Mouse (Mus musculus) right cerebral cortex, postnatal 36 days (tissue): ENCODE measurements around the gene H2-M10.2.

Experiments used
- DNase-seq, 2 experiments: peaks; one replicate each; pipeline ENCODE4 v3.0.0; 2022; ENCODE audit warnings: low spot score in 2 of 2, mixed read lengths in 1 of 2

H2-M10.2 gene

GRCm38 (mm10) chr17:36286390-36286789, at the start of gene H2-M10.2:
Gene H2-M10.2, minus strand, starts transcription at chr17:36286490.
- DNase-seq = no peak

DNA sequence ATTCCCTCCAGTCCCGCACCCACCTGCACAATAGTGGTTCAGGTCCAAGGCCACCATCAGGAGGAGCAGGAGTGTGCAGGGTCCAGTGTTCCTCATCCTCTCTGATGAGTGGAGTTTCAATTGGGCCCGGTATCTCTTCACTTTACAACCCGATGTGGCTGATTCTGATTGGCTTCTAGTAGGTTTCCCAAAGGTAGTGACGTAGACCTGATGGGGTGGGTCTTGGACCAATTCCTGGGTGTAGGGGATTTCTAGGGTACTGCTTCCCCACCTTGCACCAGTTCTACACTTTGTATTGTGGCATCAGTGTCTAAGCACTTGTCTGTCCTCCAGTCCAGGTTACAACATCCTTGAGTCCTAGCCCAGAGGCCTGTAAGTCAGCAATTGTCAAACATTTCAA, 39.8 kb upstream of the H2-M10.2 start, which contains the start of gene H2-M10.1:
Gene H2-M10.1, minus strand, starts transcription at position 101 of the 400 bp plus-strand sequence.
- DNase-seq = no peak

DNA sequence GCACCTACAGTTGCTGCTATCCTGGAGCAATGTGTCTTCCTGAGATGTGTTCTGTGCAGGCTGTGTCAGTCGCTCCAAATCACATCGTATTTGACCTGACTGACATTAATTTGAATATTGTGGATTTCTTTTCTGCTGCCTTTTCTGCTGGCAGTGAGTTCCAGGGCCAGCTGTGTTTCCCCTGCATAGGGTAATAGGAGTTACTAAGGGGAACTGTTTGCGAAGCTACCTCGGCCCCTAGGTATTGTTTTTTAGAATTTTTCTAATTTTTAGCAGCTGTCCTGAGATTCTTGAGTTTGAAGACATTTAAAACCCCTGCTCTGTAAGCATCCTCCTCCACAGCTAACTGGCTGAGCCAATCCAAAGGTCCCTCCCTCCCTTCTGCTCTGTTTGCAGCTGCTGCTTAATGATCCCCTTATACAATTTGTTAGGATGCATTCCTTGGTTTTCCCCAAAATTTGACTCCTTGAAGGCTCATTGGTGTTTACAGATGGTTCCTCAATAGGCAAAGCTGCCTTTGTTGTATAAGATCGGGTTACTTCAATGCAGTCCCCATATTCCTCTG, 29.5 kb upstream of the H2-M10.2 start:
- DNase-seq = no peak

DNA sequence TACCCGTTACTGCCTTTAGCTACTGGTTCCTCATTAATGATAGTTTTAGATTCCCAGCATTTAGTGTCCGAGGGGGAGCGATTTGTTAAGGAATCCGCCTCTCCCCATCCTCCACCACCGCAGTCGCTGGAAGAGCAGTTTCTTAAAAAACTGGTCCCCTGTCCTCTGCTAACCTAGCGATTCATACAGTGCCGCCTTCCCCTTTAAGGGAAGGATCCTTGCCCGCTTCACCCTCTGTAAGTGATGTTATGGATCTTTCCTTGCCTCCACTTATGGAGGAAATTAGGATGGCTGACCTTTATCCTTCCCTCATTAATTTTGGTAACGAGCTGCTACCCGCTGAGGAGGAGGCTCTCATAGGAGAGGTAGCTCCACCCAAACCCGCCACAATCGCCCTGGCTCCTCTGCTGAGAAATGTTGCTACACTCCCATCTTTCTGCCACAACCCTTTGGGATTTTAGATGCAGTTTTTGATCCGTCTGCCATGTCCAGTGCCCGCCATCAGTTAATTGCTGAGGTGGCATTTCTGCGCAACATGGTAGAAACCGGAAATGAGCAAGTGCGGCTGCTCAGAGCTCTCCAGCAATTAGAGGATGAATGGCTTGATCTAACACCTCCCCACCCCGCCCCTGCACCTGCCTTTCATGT, 28.9 kb upstream of the H2-M10.2 start:
- DNase-seq = peak; percentile 73 to 79

- no peak for DNase-seq
These were observed 28.2 kb upstream of the H2-M10.2 start for GRCm38 (mm10) chr17:36314511-36314910.

DNA sequence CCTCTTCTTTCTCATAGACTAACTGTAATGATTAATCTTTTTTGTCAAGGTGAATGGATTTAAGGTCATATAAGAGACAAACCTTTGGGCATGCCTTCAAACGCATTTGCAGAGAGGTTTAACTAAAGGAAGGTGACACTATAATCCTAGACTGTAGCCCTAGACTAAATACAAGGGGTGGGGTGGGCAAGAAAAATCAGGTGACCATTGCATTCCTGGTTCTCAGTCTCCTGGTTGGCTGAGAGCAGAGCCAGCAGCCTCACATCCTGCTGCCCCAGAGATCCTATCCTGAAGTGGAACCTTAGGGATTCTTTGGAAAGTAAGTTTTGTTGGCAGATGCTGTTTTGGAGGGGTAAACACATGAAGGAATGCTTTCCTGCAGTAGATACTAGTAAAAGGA, 23.0 kb upstream of the H2-M10.2 start:
- DNase-seq = no peak

- peak; percentile 41 to 68 for DNase-seq
These were observed 22.6 kb upstream of the H2-M10.2 start for GRCm38 (mm10) chr17:36308855-36309254.

- DNase-seq = no peak
These were observed 4.6 kb downstream of the H2-M10.2 start for GRCm38 (mm10) chr17:36281521-36282245.

GRCm38 (mm10) chr17:36274776-36275175, 11.5 kb downstream of the H2-M10.2 start:
- DNase-seq = no peak

- no peak for DNase-seq
These were observed 12.5 kb downstream of the H2-M10.2 start for GRCm38 (mm10) chr17:36273796-36274195.

GRCm38 (mm10) chr17:36272643-36273366, 13.5 kb downstream of the H2-M10.2 start:
- DNase-seq = no peak

- peak; percentile 75 to 80 for DNase-seq
These were observed 14.6 kb downstream of the H2-M10.2 start, which contains the start of gene Trim39 for GRCm38 (mm10) chr17:36271586-36272256. Gene Trim39, minus strand, starts transcription at chr17:36272247.

- DNase-seq = peak; percentile 84 to 87
These were observed 15.2 kb downstream of the H2-M10.2 start for GRCm38 (mm10) chr17:36270956-36271585.

DNA sequence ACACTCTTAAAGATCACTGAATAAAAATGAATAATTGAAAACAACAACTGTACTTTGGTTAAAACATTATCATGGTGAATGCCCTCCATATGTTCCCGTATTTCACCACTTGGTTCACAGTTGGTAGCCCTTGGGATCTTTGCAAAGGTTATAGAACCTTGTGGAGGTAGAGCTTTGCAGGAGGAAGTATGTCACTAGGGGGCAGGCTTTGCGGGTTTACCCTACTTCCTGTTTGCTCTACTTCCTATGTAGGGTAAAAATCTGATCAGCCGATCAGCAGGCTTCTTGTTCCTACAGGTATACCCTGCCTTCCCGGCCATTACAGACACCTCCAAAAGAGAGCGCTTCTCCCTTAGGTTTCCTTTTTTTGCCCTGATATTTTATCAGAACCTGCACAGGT, 20.5 kb downstream of the H2-M10.2 start:
- no peak for DNase-seq

GRCm38 (mm10) chr17:36264273-36264925, 21.9 kb downstream of the H2-M10.2 start:
- DNase-seq = no peak

GRCm38 (mm10) chr17:36261511-36262166, 24.7 kb downstream of the H2-M10.2 start:
- no peak for DNase-seq

GRCm38 (mm10) chr17:36257969-36258368, 28.3 kb downstream of the H2-M10.2 start, which contains the start of gene Rpp21:
Gene Rpp21, minus strand, starts transcription at chr17:36258069.
- no peak for DNase-seq

GRCm38 (mm10) chr17:36257241-36257947, 28.9 kb downstream of the H2-M10.2 start:
- peak; percentile 76 to 80 for DNase-seq

GRCm38 (mm10) chr17:36253087-36253600, 33.1 kb downstream of the H2-M10.2 start:
- DNase-seq = no peak
